Mouse (Mus musculus) liver, embryonic 14.5 days (tissue): ENCODE results near the gene Lrmda. TPM values are rescaled to one million over a fixed set of nuclear protein-coding genes. Genes with fewer than 3 reads are reported as not detected.

Experiments used
- ATAC-seq: fragments of 200-750 bp; cut with Nextera tagmentation; 2 replicates; pipeline ENCODE4 v1.8.0; 2017; ENCODE audit warnings: moderate number of reproducible peaks, mild to moderate bottlenecking, moderate library complexity; ENCODE audit not compliant: insufficient read depth
- DNase-seq, 3 experiments: peaks; one replicate each; pipeline ENCODE4 v3.0.0-alpha.2; 2012 to 2013; ENCODE audit warnings: low read depth in 3 of 3, low spot score in 3 of 3
- H3K27ac ChIP-seq: fragments of 300-500 bp; sonication (generic); 2 replicates; pipeline ENCODE4 v1.5.1; 2014; ENCODE audit warnings: moderate library complexity, mild to moderate bottlenecking, control low read depth, inconsistent platforms
- H3K27me3 ChIP-seq: fragments of 300-500 bp; sonication (generic); 2 replicates; pipeline ENCODE4 v1.6.1; 2014; ENCODE audit warnings: mild to moderate bottlenecking, low read length, moderate library complexity; ENCODE audit not compliant: control insufficient read depth, insufficient read depth
- H3K36me3 ChIP-seq: fragments of 300-500 bp; sonication (generic); replicated peaks from 2 replicates; pipeline ENCODE4 v1.6.1; 2014; ENCODE audit warnings: low read depth; ENCODE audit not compliant: control insufficient read depth, insufficient read depth
- H3K4me1 ChIP-seq, 2 experiments: fragments of 200-500 bp in 1 of 2; fragments of 300-500 bp in 1 of 2; sonication (generic) in 1 of 2; replicated peaks; 2 replicates each; pipeline ENCODE4 v1.6.1; 2012 to 2014; ENCODE audit warnings: antibody characterized with exemption in 1 of 2, inconsistent platforms in 1 of 2, low read length in 1 of 2; ENCODE audit not compliant: control insufficient read depth in 2 of 2, insufficient read depth in 2 of 2
- H3K4me2 ChIP-seq: fragments of 300-500 bp; sonication (generic); 2 replicates; pipeline ENCODE4 v1.6.1; 2014; ENCODE audit warnings: low read depth, mild to moderate bottlenecking, control low read depth, moderate library complexity
- H3K4me3 ChIP-seq, 2 experiments: fragments of 200-500 bp in 1 of 2; fragments of 300-500 bp in 1 of 2; sonication (generic) in 1 of 2; 2 replicates each; pipeline ENCODE4 v1.5.1; 2012 to 2014; ENCODE audit warnings: low read depth in 2 of 2, low read length in 2 of 2, mild to moderate bottlenecking in 2 of 2, control low read depth in 1 of 2, inconsistent platforms in 1 of 2, moderate library complexity in 1 of 2; ENCODE audit not compliant: insufficient read depth in 1 of 2
- H3K9ac ChIP-seq: fragments of 300-500 bp; sonication (generic); replicated peaks from 2 replicates; pipeline ENCODE4 v1.6.1; 2014; ENCODE audit warnings: mild to moderate bottlenecking, control low read depth, moderate library complexity
- H3K9me3 ChIP-seq: fragments of 300-500 bp; sonication (generic); 2 replicates; pipeline ENCODE4 v1.6.1; 2016; ENCODE audit warnings: low read length, mixed read lengths; ENCODE audit not compliant: control insufficient read depth
- CTCF ChIP-seq: IDR thresholded peaks from 2 replicates; pipeline ENCODE4 v1.5.1; 2016; ENCODE audit warnings: antibody characterized with exemption, low read depth, control low read depth
- EP300 ChIP-seq: IDR thresholded peaks from 2 replicates; pipeline ENCODE4 v1.6.1; 2016; ENCODE audit warnings: antibody characterized with exemption, low read depth
- WGBS: fragments of 180-500 bp; shearing (Covaris S2); extraction: QIAGEN DNeasy Blood & Tissue Kit; methylation state at CpG from one replicate; pipeline ENCODE4 v1.1.7; 2014; ENCODE audit not compliant: insufficient replicate concordance; 5-methylcytosine and 5-hydroxymethylcytosine counted together
- polyA plus RNA-seq, 2 experiments: library from polyadenylated mRNA; depleted of rRNA in 1 of 2; stranded (reverse) in 1 of 2; unstranded in 1 of 2; fragments of >200 nt; fragmentation: Nextera tagmentation in 1 of 2; extraction: Ambion mirVana in 1 of 2; gene quantifications; 2 replicates each; pipeline versions ENCODE4 v1.2.1 to v1.2.3; 2012 to 2014

Gene Lrmda
- polyA plus RNA-seq, 2 experiments, result 0.18 to 0.22 TPM

GRCm38 (mm10) chr14:22185452-22185851 is 165.9 kb downstream of the Lrmda start:
- Histone ChIP-seq H3K9me3 (no peaks in the 10 kb centered on the region), H3K4me3 (no peak overlapping the region), H3K4me1 (peaks cover 0 to 4% of the 10 kb centered on the region in 2 experiments; a peak in 2 of 4 replicates), H3K36me3 (no peaks in the 10 kb centered on the region), H3K27ac (no peak overlapping the region), H3K9ac (no peak overlapping the region), H3K4me2 (no peak overlapping the region), H3K27me3 (no peaks in the 10 kb centered on the region)
- 33% methylated on average over 4 of the region's 4 CpGs for WGBS
- no peak for ATAC-seq
- no peak for DNase-seq
- TF ChIP-seq CTCF, result no peak

GRCm38 (mm10) chr14:22190111-22190510 is 170.6 kb downstream of the Lrmda start:
- Histone ChIP-seq H3K27ac (no peak overlapping the region), H3K36me3 (no peaks in the 10 kb centered on the region), H3K4me2 (no peak overlapping the region), H3K4me3 (no peak overlapping the region), H3K9ac (no peak overlapping the region), H3K4me1 (peaks cover 0 to 2% of the 10 kb centered on the region in 2 experiments; a peak in 2 of 4 replicates), H3K9me3 (no peaks in the 10 kb centered on the region), H3K27me3 (no peaks in the 10 kb centered on the region)
- no peak for DNase-seq
- 43% methylated on average over 6 of the region's 6 CpGs for WGBS
- ATAC-seq, result no peak
- TF ChIP-seq EP300, result no peak
- TF ChIP-seq CTCF, result no peak

- Histone ChIP-seq H3K36me3 (no peaks in the 10 kb centered on the region), H3K27me3 (no peaks in the 10 kb centered on the region), H3K9ac (no peak overlapping the region), H3K4me3 (no peak overlapping the region), H3K27ac (no peak overlapping the region), H3K4me1 (no peaks in the 10 kb centered on the region), H3K9me3 (no peaks in the 10 kb centered on the region), H3K4me2 (no peak overlapping the region)
- WGBS, result 80% methylated on average over 9 of the region's 9 CpGs
- TF ChIP-seq CTCF, result no peak
- no peak for TF ChIP-seq EP300
- ATAC-seq (no peak), DNase-seq (no peak)
These were observed 172.7 kb downstream of the Lrmda start for GRCm38 (mm10) chr14:22192185-22192584.

GRCm38 (mm10) chr14:22198021-22198420 is 178.5 kb downstream of the Lrmda start:
- Histone ChIP-seq H3K4me3 (no peak overlapping the region), H3K27ac (no peak overlapping the region), H3K9ac (no peak overlapping the region), H3K27me3 (no peaks in the 10 kb centered on the region), H3K4me1 (no peaks in the 10 kb centered on the region), H3K4me2 (no peak overlapping the region), H3K36me3 (no peaks in the 10 kb centered on the region), H3K9me3 (no peaks in the 10 kb centered on the region)
- no peak for ATAC-seq
- no peak for TF ChIP-seq EP300
- TF ChIP-seq CTCF, result no peak
- DNase-seq, result no peak
- WGBS, result 71% methylated on average over 11 of the region's 11 CpGs

- TF ChIP-seq EP300 (no peak), CTCF (no peak)
- Histone ChIP-seq H3K9ac (no peak overlapping the region), H3K4me2 (no peak overlapping the region), H3K9me3 (no peaks in the 10 kb centered on the region), H3K4me3 (no peak overlapping the region), H3K4me1 (no peaks in the 10 kb centered on the region), H3K36me3 (no peaks in the 10 kb centered on the region), H3K27ac (no peak overlapping the region), H3K27me3 (no peaks in the 10 kb centered on the region)
- ATAC-seq (no peak), DNase-seq (no peak)
- WGBS, result 67% methylated on average over 12 of the region's 12 CpGs
These were observed 179.3 kb downstream of the Lrmda start for GRCm38 (mm10) chr14:22198641-22199425.
